Mouse (Mus musculus) layer of hippocampus, adult 9-10 months (tissue): ENCODE measurements around the gene Ift172.

Experiments
- DNase-seq: peaks from one replicate; pipeline ENCODE4 v3.0.0; 2022; ENCODE audit warnings: low spot score

The Ift172 gene

GRCm38 (mm10) chr5:31290521-31291360 lies at the start of gene Ift172:
Ift172 (minus strand) TSS chr5:31291116.
- peak; percentile 89 for DNase-seq

GRCm38 (mm10) chr5:31328255-31328654 lies 37.3 kb upstream of the Ift172 start:
- peak; percentile 40 for DNase-seq

- no peak for DNase-seq
Observed at GRCm38 (mm10) chr5:31326850-31327249, 35.9 kb upstream of the Ift172 start.

- no peak for DNase-seq
Observed at GRCm38 (mm10) chr5:31324085-31324484, 33.2 kb upstream of the Ift172 start.

- DNase-seq, result no peak
Observed at GRCm38 (mm10) chr5:31322776-31323175, 31.9 kb upstream of the Ift172 start.

- DNase-seq, result no peak
Observed at GRCm38 (mm10) chr5:31312806-31313205, 21.9 kb upstream of the Ift172 start.

- DNase-seq, result no peak
Observed at GRCm38 (mm10) chr5:31303093-31303492, 12.2 kb upstream of the Ift172 start.

GRCm38 (mm10) chr5:31301866-31302265 lies 10.9 kb upstream of the Ift172 start:
- no peak for DNase-seq

GRCm38 (mm10) chr5:31298486-31298885 lies 7.6 kb upstream of the Ift172 start:
- DNase-seq, result no peak

GRCm38 (mm10) chr5:31297981-31298380 lies 7.1 kb upstream of the Ift172 start:
- DNase-seq, result no peak

- no peak for DNase-seq
Observed at GRCm38 (mm10) chr5:31297047-31297757, 6.3 kb upstream of the Ift172 start, which contains the start of gene Gckr. Gckr (plus strand) TSS chr5:31297443.

- DNase-seq, result no peak
Observed at GRCm38 (mm10) chr5:31295606-31296141, 4.8 kb upstream of the Ift172 start, which contains the start of gene Fndc4. Fndc4 (minus strand) TSS chr5:31296080.

GRCm38 (mm10) chr5:31294964-31295605 lies 4.2 kb upstream of the Ift172 start:
- no peak for DNase-seq

- DNase-seq, result no peak
Observed at GRCm38 (mm10) chr5:31291361-31291688, 409 bp upstream of the Ift172 start.

GRCm38 (mm10) chr5:31289626-31290230 lies 1.2 kb downstream of the Ift172 start:
- DNase-seq, result no peak

- no peak for DNase-seq
Observed at GRCm38 (mm10) chr5:31288655-31289054, 2.3 kb downstream of the Ift172 start.

- no peak for DNase-seq
Observed at GRCm38 (mm10) chr5:31288225-31288624, 2.7 kb downstream of the Ift172 start.

GRCm38 (mm10) chr5:31279245-31279988 lies 11.5 kb downstream of the Ift172 start:
- DNase-seq, result no peak

- DNase-seq, result no peak
Observed at GRCm38 (mm10) chr5:31273018-31273417, 17.9 kb downstream of the Ift172 start.

GRCm38 (mm10) chr5:31267686-31268085 lies 23.2 kb downstream of the Ift172 start:
- DNase-seq, result no peak

GRCm38 (mm10) chr5:31266101-31266500 lies 24.8 kb downstream of the Ift172 start:
- DNase-seq, result no peak
